Mouse (Mus musculus) MEL (cell line): ENCODE measurements around the gene Lrrn4cl. TPM values are rescaled to one million over a fixed set of nuclear protein-coding genes. Genes with fewer than 3 reads are reported as not detected.
A peak's percentile ranks its signal among the peaks of the same experiment; 100 is the strongest.
"Not testable (repeated sequence)": the region's sequence is repeated elsewhere in the genome, so short reads cannot be mapped to it uniquely, and the experiment has no call there.

Experiments used
- DNase-seq: peaks from one replicate; pipeline ENCODE4 v3.0.0; 2011; ENCODE audit warnings: low read depth, low spot score
- H3K27ac ChIP-seq: 2 replicates; pipeline ENCODE4 v1.5.1; 2012; ENCODE audit warnings: low read depth, mild to moderate bottlenecking, control low read depth, low read length, moderate library complexity; ENCODE audit not compliant: control insufficient read depth
- H3K27me3 ChIP-seq, 2 experiments: fragments of 150-350 bp in 1 of 2; sonication (generic) in 1 of 2; 2 replicates each; pipeline ENCODE4 v1.6.1; 2012; ENCODE audit warnings: low read length in 2 of 2, mild to moderate bottlenecking in 2 of 2, improper control_type of control experiment in 1 of 2, moderate library complexity in 1 of 2; ENCODE audit not compliant: insufficient read depth in 2 of 2, control insufficient read depth in 1 of 2
- H3K36me3 ChIP-seq, 2 experiments: 2 replicates each; pipeline ENCODE4 v1.6.1; 2012 to 2014; ENCODE audit warnings: low read length in 2 of 2, improper control_type of control experiment in 1 of 2, inconsistent platforms in 1 of 2, mild to moderate bottlenecking in 1 of 2; ENCODE audit not compliant: insufficient read depth in 2 of 2, control insufficient read depth in 1 of 2
- H3K4me1 ChIP-seq, 2 experiments: fragments of 150-350 bp in 1 of 2; sonication (generic) in 1 of 2; 2 replicates each; pipeline ENCODE4 v1.6.1; 2012; ENCODE audit warnings: low read length in 2 of 2, improper control_type of control experiment in 1 of 2, mild to moderate bottlenecking in 1 of 2; ENCODE audit not compliant: insufficient read depth in 2 of 2, control insufficient read depth in 1 of 2
- H3K4me3 ChIP-seq, 2 experiments: fragments of 150-350 bp in 1 of 2; sonication (generic) in 1 of 2; 2 replicates each; pipeline ENCODE4 v1.5.1; 2012; ENCODE audit warnings: low read depth in 2 of 2, low read length in 2 of 2, mild to moderate bottlenecking in 2 of 2, moderate library complexity in 2 of 2, control low read depth in 1 of 2, improper control_type of control experiment in 1 of 2; ENCODE audit not compliant: control insufficient read depth in 1 of 2, insufficient read depth in 1 of 2
- H3K79me2 ChIP-seq: 2 replicates; pipeline ENCODE4 v1.6.1; 2012; ENCODE audit warnings: mild to moderate bottlenecking, low read length, moderate library complexity; ENCODE audit not compliant: control insufficient read depth, poor library complexity, insufficient read depth
- H3K9ac ChIP-seq: 2 replicates; pipeline ENCODE4 v1.6.1; 2012; ENCODE audit warnings: low read depth, mild to moderate bottlenecking, control low read depth, low read length, moderate library complexity; ENCODE audit not compliant: control insufficient read depth, poor library complexity, severe bottlenecking
- H3K9me3 ChIP-seq: fragments of 150-350 bp; sonication (generic); replicated peaks from 2 replicates; pipeline ENCODE4 v1.6.1; 2012; ENCODE audit warnings: mild to moderate bottlenecking, low read length, improper control_type of control experiment, moderate library complexity; ENCODE audit not compliant: insufficient read depth
- CHD2 ChIP-seq: IDR thresholded peaks from 2 replicates; pipeline ENCODE4 v1.6.1; 2011; ENCODE audit warnings: low read length, improper control_type of control experiment
- CTCF ChIP-seq, 3 experiments: IDR thresholded peaks in 2 of 3; conservative IDR thresholded peaks in 1 of 3; 2 replicates each; pipeline ENCODE4 v1.5.1; 2011 to 2012; ENCODE audit warnings: low read length in 3 of 3, low read depth in 2 of 3, mild to moderate bottlenecking in 2 of 3, improper control_type of control experiment in 1 of 3, inconsistent platforms in 1 of 3, mixed read lengths in 1 of 3, moderate library complexity in 1 of 3; ENCODE audit not compliant: control insufficient read depth in 1 of 3, insufficient read depth in 1 of 3, poor library complexity in 1 of 3, severe bottlenecking in 1 of 3
- E2F4 ChIP-seq: IDR thresholded peaks from 2 replicates; pipeline ENCODE4 v1.6.1; 2011; ENCODE audit warnings: low read depth, low read length, improper control_type of control experiment, borderline replicate concordance
- GATA1 ChIP-seq: IDR thresholded peaks from 2 replicates; pipeline ENCODE4 v1.6.1; 2011; ENCODE audit warnings: low read depth, low read length, improper control_type of control experiment
- JUND ChIP-seq: IDR thresholded peaks from 2 replicates; pipeline ENCODE4 v1.6.1; 2011; ENCODE audit warnings: low read depth, mild to moderate bottlenecking, improper control_type of control experiment, low read length
- KAT2A ChIP-seq: conservative IDR thresholded peaks from 2 replicates; pipeline ENCODE4 v1.6.1; 2012; ENCODE audit warnings: low read depth, low read length, improper control_type of control experiment, inconsistent platforms
- MXI1 ChIP-seq: IDR thresholded peaks from 2 replicates; pipeline ENCODE4 v1.6.1; 2011; ENCODE audit warnings: mild to moderate bottlenecking, low read depth, low read length, improper control_type of control experiment
- NRF1 ChIP-seq: IDR thresholded peaks from 2 replicates; pipeline ENCODE4 v1.6.1; 2014; ENCODE audit warnings: low read depth, mild to moderate bottlenecking, inconsistent platforms, low read length, improper control_type of control experiment, moderate library complexity; ENCODE audit not compliant: poor library complexity, insufficient read depth, severe bottlenecking
- RCOR1 ChIP-seq: IDR thresholded peaks from 2 replicates; pipeline ENCODE4 v1.6.1; 2012; ENCODE audit warnings: low read depth, mild to moderate bottlenecking, inconsistent platforms, low read length, improper control_type of control experiment
- SMC3 ChIP-seq: IDR thresholded peaks from 2 replicates; pipeline ENCODE4 v1.6.1; 2011; ENCODE audit warnings: low read depth, low read length, improper control_type of control experiment
- USF1 ChIP-seq: IDR thresholded peaks from 2 replicates; pipeline ENCODE4 v1.6.1; 2014; ENCODE audit warnings: low read depth, mild to moderate bottlenecking, inconsistent platforms, low read length, improper control_type of control experiment, moderate library complexity
- ZKSCAN1 ChIP-seq: IDR thresholded peaks from 2 replicates; pipeline ENCODE4 v1.6.1; 2012; ENCODE audit warnings: low read depth, mild to moderate bottlenecking, inconsistent platforms, low read length, improper control_type of control experiment, moderate library complexity
- ZNF384 ChIP-seq: IDR thresholded peaks from 2 replicates; pipeline ENCODE4 v1.6.1; 2012; ENCODE audit warnings: low read depth, mild to moderate bottlenecking, inconsistent platforms, low read length, improper control_type of control experiment
- polyA plus RNA-seq, 2 experiments: library from polyadenylated mRNA; stranded (reverse) in 1 of 2; unstranded in 1 of 2; fragments of >175 nt in 1 of 2; fragments of >200 nt in 1 of 2; gene quantifications; 2 replicates each; pipeline versions ENCODE4 v1.2.1 to v1.2.4; 2012; ENCODE audit warnings: low replicate concordance in 2 of 2, low read depth in 1 of 2; ENCODE audit not compliant: insufficient read length in 2 of 2, insufficient read depth in 1 of 2, missing spikeins in 1 of 2
- total RNA-seq: library from RNA; depleted of rRNA; stranded (reverse); fragments of 300-350 nt; gene quantifications from 2 replicates; pipeline ENCODE4 v1.2.3, GENCODE M21; 2012

The Lrrn4cl gene
- total and polyA plus RNA-seq, 3 experiments, result 0.15 to 0.54 TPM; not detected in 1

DNA sequence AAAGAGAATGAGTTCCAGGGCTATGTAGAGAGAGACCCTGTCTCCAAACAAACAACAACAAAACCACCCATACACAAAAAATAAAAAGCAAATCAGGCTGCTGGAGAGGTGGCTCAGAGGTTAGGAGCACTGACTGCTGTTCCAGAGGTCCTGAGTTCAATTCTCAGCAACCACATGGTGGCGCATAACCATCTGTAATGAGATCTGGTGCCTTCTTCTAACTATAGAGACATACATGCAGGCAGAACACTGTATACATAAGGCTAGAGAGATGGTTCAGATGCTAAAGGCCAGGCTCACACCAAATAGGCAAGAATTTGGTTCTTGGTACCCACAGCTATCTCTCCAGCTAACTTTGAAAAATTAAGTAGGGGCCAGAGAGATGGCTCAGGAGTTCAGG is 8.4 kb downstream of the Lrrn4cl start (continued):
- TF ChIP-seq MXI1 (no peak), CHD2 (no peak), RCOR1 (no peak), E2F4 (no peak), KAT2A (no peak), CTCF (IDR thresholded peaks at IDR 0.05 in 2 of 3, conservative IDR thresholded peaks at IDR 0.05 in 1 of 3; ENCODE audit: control insufficient read depth in 1 of 3, insufficient read depth in 1 of 3, low read depth in 2 of 3, low read length in 3 of 3, poor library complexity in 1 of 3, severe bottlenecking in 1 of 3) (peak; percentile 52 to 80 (median 55))

- H3K4me1 ChIP-seq, result no peaks in the 10 kb centered on the region
- no peak for DNase-seq
- H3K79me2 ChIP-seq, result no peaks in the 10 kb centered on the region
- H3K4me3 ChIP-seq, result no peak overlapping the region
- H3K9me3 ChIP-seq, result no peaks in the 10 kb centered on the region
- no peak overlapping the region for H3K9ac ChIP-seq
- H3K27ac ChIP-seq, result no peak overlapping the region
- no peaks in the 10 kb centered on the region for H3K27me3 ChIP-seq
- TF ChIP-seq CTCF (IDR thresholded peaks at IDR 0.05 in 2 of 3, conservative IDR thresholded peaks at IDR 0.05 in 1 of 3; ENCODE audit: control insufficient read depth in 1 of 3, insufficient read depth in 1 of 3, low read depth in 2 of 3, low read length in 3 of 3, poor library complexity in 1 of 3, severe bottlenecking in 1 of 3) (0 out of 6 replicates have a peak, but pooled peaks of 1 of the 3 experiments have one; percentile 4), NRF1 (no peak), JUND (no peak), SMC3 (no peak), ZNF384 (no peak), USF1 (no peak), ZKSCAN1 (no peak), GATA1 (no peak)
- TF ChIP-seq, all 39 proteins: peak for 1
- H3K36me3 ChIP-seq, result no peaks in the 10 kb centered on the region
Measured at GRCm38 (mm10) chr19:8864265-8864664, 13.7 kb downstream of the Lrrn4cl start.

GRCm38 (mm10) chr19:8870381-8870780 is 19.8 kb downstream of the Lrrn4cl start:
- Histone ChIP-seq H3K4me3 (peak overlapping the region; percentile 69 to 94), H3K9ac (peak overlapping the region; percentile 82), H3K36me3 (peaks cover 8 to 26% of the 10 kb centered on the region in 2 experiments), H3K4me1 (peaks cover 10 to 21% of the 10 kb centered on the region in 2 experiments; a peak in 3 of 4 replicates), H3K79me2 (peaks cover 15% of the 10 kb centered on the region), H3K27ac (peak overlapping the region; percentile 74; the same call in 1 of the 2 replicates)
- not testable (repeated sequence) for H3K9me3 ChIP-seq, H3K27me3 ChIP-seq, DNase-seq
- TF ChIP-seq ZNF384, result peak; percentile 50
